Mouse (Mus musculus) left cerebral cortex, postnatal 25 days (tissue): ENCODE data around the gene Fthl17d. TPM values are rescaled to one million over a fixed set of nuclear protein-coding genes. Genes with fewer than 3 reads are reported as not detected.
"Not testable (repeated sequence)": the region's sequence is repeated elsewhere in the genome, so short reads cannot be mapped to it uniquely, and the experiment has no call there.

Source experiments
- DNase-seq, 2 experiments: peaks; one replicate each; pipeline ENCODE4 v3.0.0; 2022; ENCODE audit warnings: low spot score in 2 of 2, mixed read lengths in 1 of 2
- intact Hi-C: fragments of 180-260 bp; cut with DNase I; formaldehyde crosslinking; loops from one replicate; pipeline ENCODE4 v1.15.1; 2025
- total RNA-seq, 2 experiments: library from RNA; stranded (reverse); gene quantifications; 2 replicates each; pipeline ENCODE4 v1.2.3; 2021

The Fthl17d gene
- total RNA-seq = not detected

GRCm38 (mm10) chrX:8986655-8987054 is at the start of gene Fthl17d:
TSS of gene Fthl17d (minus strand) at chrX:8986755.
- not testable (repeated sequence) for DNase-seq

GRCm38 (mm10) chrX:9033193-9033592 is 46.6 kb upstream of the Fthl17d start, which contains the start of gene Fthl17e:
TSS of gene Fthl17e (plus strand) at chrX:9033493.
- DNase-seq, intact Hi-C loops: not testable (repeated sequence)

More at GRCm38 (mm10) chrX:8986655-8987054, at the start of gene Fthl17d:
- intact Hi-C loops = not testable (repeated sequence)

GRCm38 (mm10) chrX:9019481-9019880 is 32.9 kb upstream of the Fthl17d start:
- DNase-seq = no peak
- intact Hi-C loops = no loop called here

DNA sequence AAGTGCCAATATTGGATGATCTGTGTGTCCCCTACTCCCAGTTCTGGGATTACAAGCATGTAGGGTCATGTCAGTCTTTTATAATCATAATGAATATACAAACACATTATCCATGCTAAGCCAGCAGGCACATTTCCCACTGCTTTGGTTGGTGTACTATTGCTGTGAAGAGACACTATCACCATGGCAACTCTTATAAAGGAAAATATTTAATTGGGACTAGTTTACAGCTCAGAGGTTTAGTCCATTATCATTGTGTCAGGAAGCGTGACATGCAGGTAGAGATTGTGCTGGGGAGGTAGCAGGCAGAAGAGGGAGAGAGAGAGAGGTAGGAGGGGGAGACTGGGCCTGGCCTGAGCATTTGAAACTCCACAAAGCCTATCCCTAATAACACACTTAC is 29.5 kb upstream of the Fthl17d start:
- no peak for DNase-seq
- intact Hi-C loops = no loop called here

DNA sequence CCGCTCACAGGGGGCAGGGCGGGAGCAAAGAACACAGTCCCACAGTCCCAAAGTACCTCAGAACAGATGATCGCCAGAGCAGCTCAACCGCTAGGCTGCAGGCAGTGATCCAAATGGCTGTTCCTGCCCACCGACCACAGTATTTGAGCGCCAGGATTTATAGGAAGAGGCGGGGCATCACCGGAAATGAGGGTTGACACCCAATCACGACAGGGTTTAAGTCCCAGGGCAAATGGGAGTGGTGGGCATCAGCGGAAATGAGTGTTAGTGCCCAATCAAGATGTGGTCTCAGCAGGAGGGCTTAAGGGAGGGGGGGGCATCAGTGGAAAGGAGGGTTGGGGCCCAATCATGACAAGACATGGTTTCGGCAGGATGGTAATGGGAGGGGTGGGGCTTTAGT is 10.1 kb downstream of the Fthl17d start, which contains the start of gene Fthl17c:
Gene Fthl17c, minus strand, starts transcription at position 101 of the 400 bp plus-strand sequence.
- intact Hi-C loops, DNase-seq: not testable (repeated sequence)

- DNase-seq, intact Hi-C loops: not testable (repeated sequence)
Measured at GRCm38 (mm10) chrX:8964618-8965017, 21.9 kb downstream of the Fthl17d start.

- intact Hi-C loops, DNase-seq: not testable (repeated sequence)
Measured at GRCm38 (mm10) chrX:8962875-8963274, 23.7 kb downstream of the Fthl17d start, which contains the start of gene Fthl17b. TSS of gene Fthl17b (minus strand) at chrX:8962975.

DNA sequence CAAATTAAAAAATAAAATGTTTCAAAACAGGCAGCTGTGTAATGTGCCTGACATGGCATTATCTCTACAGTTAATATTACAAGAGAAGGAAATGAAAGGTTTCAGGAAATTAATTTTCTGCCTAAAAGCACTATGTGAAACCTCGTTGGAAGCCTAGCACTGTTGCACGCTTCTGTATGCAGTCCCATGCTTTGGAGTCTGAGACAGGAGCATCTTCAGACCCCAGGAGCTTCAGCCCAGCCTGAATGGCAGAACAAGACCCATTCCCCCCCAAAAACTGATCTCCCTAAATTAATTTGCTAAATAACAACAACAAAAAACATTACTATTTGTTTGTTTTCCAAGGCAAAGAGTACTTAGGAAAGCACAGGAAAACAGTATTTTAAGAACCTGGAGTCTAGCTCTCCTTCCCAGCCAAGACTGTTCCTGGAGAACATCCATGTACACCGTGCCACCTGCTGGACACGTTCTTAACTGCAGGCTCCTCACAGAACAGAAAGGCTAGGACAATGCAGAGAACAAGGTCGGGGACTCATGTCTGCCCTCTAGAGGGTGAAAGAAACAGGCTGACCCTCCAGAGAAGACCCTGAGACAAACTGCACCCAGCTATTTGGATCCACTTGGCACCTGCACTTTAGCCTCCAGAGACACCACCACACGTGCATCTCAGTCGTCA is 38.3 kb downstream of the Fthl17d start:
- intact Hi-C loops = loop anchor here (5.0 kb wide), 1 partner anchor 56 kb away; the partner anchor contains the start of gene B630019K06Rik

GRCm38 (mm10) chrX:8944041-8944440 is 42.5 kb downstream of the Fthl17d start:
- intact Hi-C loops = no loop called here
- DNase-seq = no peak

More for the DNA sequence above, 38.3 kb downstream of the Fthl17d start:
- peak; percentile 83 to 89 for DNase-seq

Other genes starting within 250 kb of the Fthl17d start
- not detected for gene Ssx9, start 238.3 kb downstream of the Fthl17d start, total RNA-seq
- not detected for gene Ssxb5, start 183.1 kb downstream of the Fthl17d start, total RNA-seq
- not detected for gene Gm6592, start 142.8 kb downstream of the Fthl17d start, total RNA-seq
- gene Gm5751, start 112.5 kb downstream of the Fthl17d start, total RNA-seq = not detected
- 10 to 100 TPM; 31.8 to 34.0 TPM for gene B630019K06Rik, start 94.4 kb downstream of the Fthl17d start, total RNA-seq
- gene Fthl17b, start 23.8 kb downstream of the Fthl17d start, total RNA-seq = not detected
- gene Fthl17c, start 10.2 kb downstream of the Fthl17d start, total RNA-seq = not detected
- not detected for gene Fthl17e, start 46.7 kb upstream of the Fthl17d start, total RNA-seq
- not detected for gene Fthl17f, start 76.3 kb upstream of the Fthl17d start, total RNA-seq
- gene 4930402K13Rik, start 117.8 kb upstream of the Fthl17d start, total RNA-seq = not detected
- 1 to 10 TPM; 5.9 to 7.1 TPM for gene Lancl3, start 213.1 kb upstream of the Fthl17d start, total RNA-seq